Mouse (Mus musculus): ENCODE data around the gene Atp13a5.

- TF ChIP-seq GATA1 (IDR thresholded peaks at IDR 0.05; ENCODE audit: borderline replicate concordance, low read length), result no peak
- TF ChIP-seq CTCF (IDR thresholded peaks at IDR 0.05; ENCODE audit: low read depth, low read length), result no peak
Measured at GRCm38 (mm10) chr16:29327910-29328309, 50.6 kb downstream of the Atp13a5 start.
